Mouse (Mus musculus) CD4-positive helper T cell, adult 2 months (primary cell): ENCODE measurements at regions not wholly inside any gene's neighbourhood (a gene's known extent, or its start where the extent isn't known, plus 50 kb on each side); places are given as distances from the start of the nearest gene placed in this dataset.
"Not testable (repeated sequence)": the region's sequence is repeated elsewhere in the genome, so short reads cannot be mapped to it uniquely, and the experiment has no call there.

ENCODE experiments used
- DNase-seq: peaks from one replicate; pipeline ENCODE4 v3.0.0-alpha.2; 2012; ENCODE audit warnings: low read depth, missing footprints, low spot score

GRCm38 (mm10) chr7:73688451-73688850 lies 51.7 kb upstream of the Fam174b start:
- DNase-seq: no peak

- DNase-seq: not testable (repeated sequence)
Observed at GRCm38 (mm10) chr7:73686245-73686644, 53.9 kb upstream of the Fam174b start.

- no peak for DNase-seq
Observed at GRCm38 (mm10) chr7:73682756-73683155, 57.3 kb upstream of the Fam174b start.

DNA sequence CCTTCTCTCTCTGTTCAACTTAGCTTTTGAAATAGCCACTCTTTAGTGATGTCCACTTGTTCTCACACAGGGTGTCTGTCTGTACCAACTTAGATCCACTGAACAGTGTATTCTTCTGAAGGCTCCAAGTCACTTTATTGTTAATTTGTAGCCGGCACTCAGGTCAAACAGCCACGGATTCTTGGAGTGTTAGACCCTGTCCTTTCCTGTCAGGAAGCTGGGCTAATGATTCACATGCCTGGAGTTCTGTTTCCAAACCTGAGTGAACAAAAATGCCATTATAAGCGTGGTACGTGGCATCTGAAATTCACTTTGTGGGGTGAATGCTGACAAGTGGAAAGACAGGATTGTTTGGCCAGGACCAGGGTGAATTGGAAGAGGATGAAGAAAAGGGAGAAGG lies 69.5 kb upstream of the Fam174b start:
- DNase-seq: no peak

DNA sequence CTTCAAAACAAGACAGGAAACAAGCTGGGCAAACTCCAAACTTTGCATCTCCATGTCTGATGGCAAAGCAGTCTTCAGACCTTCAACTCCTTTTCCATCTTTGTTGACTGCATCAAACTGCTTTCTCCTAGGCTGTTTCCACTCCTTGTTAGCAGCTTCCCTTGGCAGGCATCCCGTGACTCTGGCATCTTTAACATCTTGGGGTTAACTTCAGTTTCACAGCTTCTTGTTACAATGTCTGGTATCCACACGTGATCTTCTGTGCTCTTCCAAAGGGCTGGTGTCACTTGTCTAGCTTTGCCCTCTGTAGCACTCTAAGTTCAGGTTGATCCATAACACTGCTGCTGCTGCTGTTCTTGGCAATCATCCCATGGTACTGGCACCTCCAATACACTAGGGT lies 71.3 kb upstream of the Fam174b start:
- DNase-seq: no peak

DNA sequence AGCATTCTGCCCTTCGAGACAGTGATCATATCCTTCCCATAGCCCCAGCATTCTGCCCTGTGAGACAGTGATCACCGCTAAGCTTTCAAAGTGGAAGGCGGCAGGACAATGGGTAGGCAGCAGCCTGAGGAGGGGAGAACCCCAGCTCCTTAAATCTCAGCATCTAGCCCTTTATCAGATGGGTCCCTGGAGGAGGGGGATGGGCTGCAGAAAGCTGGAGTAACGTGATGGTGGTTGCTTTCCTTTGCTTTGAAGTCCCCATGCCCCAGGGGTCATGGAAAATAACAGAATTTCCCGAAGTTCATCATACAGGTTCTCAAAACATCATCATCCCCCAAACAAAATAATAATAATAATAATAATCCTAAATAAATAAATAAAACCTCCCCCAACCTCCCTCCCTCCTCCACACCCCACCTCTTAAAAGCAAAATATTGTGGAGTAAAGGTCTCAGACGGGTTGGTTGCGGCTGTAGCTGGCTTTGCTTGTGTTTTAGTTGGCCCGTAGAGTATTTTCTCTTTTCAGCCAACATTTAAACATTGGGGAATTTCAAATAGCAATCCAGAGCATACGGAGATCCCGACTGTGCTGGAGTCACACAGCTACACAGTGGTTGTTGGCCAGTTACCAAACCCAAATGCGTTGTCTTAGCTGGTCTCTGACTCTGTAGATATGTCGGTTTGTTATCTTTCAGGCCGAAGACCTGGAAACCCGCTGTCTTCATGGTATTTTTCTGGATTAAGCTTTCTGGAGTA lies 73.0 kb upstream of the Fam174b start:
- no peak for DNase-seq

- DNase-seq: no peak
Observed at GRCm38 (mm10) chr7:73664962-73665361, 75.1 kb upstream of the Fam174b start.

DNA sequence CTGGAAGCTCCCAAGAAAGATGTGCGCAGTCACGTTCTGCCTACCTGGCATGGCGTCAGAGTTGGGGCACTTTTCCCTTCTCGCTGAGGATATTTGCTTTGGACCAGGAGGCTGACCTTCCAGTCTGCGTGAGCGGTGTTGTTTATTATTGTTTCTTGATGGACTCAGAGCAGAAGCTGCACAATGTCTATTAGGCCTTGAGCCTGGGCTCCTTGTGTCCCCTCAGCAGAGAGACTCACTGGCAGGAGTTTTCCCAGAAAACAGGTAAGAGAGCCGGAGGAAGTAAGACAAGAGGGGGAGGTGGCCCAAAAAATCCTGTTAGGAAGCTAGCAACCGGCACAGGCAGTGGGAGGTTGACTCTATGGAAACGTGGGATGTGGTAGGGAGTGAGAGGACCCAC lies 77.6 kb upstream of the Fam174b start:
- no peak for DNase-seq

GRCm38 (mm10) chr7:73661901-73662300 lies 78.2 kb upstream of the Fam174b start:
- no peak for DNase-seq

DNA sequence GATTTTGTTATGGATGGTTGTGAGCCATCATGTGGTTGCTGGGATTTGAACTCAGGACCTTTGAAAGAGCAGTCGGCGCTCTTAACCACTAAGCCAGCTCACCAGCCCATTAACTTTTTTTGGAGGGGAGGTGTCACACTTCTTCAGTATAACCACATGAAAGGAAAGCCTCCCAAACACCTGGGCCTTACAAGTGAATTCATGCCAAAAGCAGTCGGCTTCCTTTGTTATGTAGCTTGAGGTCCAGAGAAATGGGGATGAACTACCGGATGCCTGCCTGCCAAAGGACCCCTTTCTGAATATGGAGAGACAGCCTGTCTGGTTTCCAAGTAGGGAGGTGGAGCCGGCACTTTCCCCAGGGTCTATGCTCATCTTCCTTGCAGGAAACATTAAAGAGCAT lies 80.6 kb upstream of the Fam174b start:
- DNase-seq: no peak

GRCm38 (mm10) chr7:73657283-73657682 lies 82.8 kb upstream of the Fam174b start:
- DNase-seq: no peak

- DNase-seq: not testable (repeated sequence)
Observed at GRCm38 (mm10) chr7:73656424-73656795, 83.7 kb upstream of the Fam174b start.

DNA sequence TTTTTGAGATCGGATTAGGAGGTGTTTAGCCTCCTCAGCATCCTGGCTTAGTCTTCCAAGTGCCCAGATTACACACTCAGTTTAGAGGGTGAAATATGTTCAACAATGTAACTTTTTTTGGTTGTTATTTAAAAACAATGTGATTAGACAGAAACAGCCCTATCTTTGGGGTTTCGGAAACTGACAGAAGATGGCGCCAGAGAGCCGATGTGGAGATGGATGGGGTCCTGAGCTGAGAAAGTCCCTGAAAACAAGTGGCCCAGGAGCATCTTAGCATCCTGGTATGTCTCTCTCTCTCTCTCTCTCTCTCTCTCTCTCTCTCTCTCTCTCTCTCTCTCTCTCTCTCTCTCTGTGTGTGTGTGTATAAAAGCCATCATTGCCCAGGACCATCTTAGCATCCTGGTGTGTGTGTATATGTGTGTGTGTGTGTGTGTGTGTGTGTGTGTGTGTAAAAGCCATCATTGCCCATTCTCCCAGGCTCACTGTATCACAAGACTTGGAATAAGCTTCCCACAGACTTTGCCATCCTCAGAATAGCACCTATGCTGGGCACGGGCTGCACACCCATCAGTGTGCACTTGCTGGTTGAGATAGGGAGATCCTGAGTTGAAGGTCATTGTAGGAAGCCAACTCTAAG lies 84.2 kb upstream of the Fam174b start:
- no peak for DNase-seq

DNA sequence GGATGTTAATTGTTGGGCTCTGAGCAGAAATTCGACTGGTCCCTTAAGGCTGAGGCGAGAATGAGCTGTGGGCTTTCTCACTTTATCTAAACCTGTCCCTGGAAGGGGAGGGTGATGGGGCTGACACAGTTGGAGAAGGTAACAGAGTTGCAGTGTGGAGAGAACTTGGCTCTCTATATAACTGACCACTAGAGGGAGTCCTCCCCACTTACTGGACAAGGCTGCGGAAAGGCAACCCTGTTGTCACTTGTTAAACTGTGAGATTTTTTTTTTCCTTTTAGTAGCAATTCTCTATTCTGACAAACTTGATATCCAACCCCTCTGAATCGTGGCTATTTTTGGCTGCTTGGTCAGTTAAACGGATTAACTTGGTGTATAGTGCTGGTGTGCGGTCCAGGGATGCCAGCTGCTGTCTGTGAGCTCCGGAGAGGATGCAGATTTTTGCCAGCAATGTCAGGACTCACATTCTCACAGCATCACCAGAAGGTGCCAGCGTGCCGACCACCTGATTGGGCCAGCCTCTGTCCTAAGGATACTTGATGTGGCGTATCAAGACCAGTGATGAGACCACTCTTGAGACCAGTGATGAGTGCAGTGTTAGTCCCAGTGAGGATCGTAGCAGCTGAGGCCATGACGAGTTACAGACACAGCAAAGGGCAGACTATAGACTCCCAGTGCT lies 85.8 kb upstream of the Fam174b start:
- peak; percentile 45 for DNase-seq

DNA sequence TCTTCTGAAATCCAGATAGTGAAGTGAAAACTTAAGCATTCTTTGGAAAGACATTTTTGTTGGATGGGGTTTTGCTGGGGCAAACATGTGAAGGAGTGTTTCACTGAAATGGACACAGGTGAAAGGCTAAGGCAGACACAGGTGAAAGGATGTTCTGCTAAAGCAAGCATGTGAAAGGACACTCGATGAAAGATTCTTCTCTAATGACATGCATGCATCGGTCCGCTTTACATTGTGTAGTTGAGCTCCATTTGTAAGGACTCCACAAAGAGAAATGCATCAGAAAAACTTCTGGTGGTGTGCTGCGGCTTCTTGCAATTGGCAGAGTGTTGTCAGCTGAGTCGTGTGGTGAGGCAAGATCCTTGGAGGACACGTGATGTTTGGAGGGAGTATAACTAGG lies 89.2 kb upstream of the Fam174b start:
- no peak for DNase-seq

DNA sequence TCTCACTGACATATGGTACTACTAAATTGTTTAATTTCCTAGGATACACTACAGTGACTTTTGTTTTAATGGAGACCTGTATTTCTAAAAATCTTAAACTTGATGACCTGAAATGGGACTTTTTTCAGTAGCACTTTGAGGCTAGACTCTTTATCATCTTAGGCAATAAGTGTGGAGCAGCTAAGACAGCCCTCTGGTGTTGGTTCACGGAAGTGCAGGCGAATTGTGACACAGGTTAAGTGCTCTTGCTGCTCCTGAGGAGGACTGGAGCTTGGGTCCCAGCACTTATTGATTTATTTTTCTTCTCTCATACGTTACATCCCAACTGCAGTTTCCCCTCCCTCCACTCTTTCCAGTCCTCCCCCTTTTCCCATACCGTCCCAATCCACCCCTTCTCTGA lies 92.1 kb upstream of the Fam174b start:
- peak; percentile 78 for DNase-seq

- DNase-seq: no peak
Observed at GRCm38 (mm10) chr7:73647140-73647539, 93.0 kb upstream of the Fam174b start.

DNA sequence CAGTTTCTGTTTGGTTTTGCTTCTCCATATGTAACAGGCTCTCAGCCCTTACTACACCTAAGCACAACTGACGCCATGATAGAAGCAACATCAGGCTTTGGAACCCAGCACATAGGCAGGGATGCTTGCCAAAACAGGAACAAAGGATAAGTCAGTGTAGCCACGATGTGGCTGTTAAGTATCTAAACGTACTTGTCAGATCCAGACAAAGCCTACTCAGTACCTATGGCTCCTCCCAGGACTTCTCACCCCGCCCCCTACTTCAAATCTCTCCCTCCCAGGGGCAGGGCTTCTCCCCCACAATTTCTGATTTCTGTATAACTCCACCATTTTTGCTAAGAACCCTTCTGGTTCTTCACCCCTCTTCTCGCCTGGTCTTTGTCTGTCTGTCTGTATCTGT lies 93.4 kb upstream of the Fam174b start:
- DNase-seq: no peak

DNA sequence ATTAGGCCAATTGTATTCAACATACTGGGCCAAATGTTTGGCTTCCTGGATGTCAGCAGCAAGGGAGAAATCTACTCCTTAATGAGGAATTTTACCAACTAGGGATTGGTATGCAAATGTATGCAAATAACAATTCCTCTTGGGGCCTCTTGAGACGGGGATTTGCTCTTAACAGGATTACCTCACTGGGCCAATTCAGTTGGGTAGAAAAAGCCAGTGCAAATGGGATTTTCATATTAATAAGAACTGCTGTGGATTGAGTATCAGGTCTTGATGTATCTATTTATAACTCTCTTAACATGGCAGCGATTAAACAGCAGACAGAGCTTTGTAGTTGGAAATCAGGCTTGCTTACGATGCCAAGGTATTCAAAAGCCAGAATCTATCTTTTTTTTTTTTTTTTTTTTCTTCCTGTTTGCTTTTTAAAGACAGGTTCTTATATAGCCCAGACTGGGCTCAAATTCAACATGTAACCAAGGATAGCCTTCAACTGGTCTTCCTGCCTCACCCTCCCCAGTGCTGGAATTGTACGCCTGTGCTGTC lies 95.7 kb upstream of the Fam174b start:
- DNase-seq: no peak

- no peak for DNase-seq
Observed at GRCm38 (mm10) chr7:73643993-73644335, 96.1 kb upstream of the Fam174b start.

DNA sequence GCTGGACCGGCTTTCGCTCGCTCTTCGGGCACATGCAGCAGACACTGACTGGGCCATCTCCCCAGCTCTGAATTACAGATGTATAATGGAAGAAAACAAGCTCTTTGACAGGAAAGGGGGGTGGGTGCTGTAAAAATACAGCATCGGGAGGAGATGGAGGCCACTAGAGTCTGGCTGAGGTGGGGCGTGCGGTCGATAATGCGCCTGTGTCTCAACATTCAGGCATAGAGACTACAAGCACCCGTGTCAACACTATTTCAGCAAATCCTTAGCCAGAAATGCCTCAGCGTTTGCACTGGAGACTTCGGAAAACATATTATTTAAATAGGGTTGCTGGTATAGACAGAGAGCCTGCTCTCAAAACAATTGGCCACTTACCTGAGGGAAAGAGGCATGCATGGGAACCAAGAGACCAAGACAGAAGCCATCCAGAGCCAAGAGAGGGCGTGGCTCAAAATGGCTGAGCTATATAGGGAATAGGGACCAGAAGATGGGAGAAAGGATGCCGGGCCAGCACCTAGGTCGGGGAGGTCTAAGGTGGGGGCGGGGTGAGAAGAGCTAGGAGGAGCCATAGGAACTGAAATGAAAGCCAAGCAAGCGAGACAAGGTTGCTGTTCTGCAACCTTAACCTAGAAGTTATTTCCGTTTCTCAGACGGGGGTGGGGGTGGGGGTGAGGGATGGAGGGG lies 96.7 kb upstream of the Fam174b start:
- no peak for DNase-seq

DNA sequence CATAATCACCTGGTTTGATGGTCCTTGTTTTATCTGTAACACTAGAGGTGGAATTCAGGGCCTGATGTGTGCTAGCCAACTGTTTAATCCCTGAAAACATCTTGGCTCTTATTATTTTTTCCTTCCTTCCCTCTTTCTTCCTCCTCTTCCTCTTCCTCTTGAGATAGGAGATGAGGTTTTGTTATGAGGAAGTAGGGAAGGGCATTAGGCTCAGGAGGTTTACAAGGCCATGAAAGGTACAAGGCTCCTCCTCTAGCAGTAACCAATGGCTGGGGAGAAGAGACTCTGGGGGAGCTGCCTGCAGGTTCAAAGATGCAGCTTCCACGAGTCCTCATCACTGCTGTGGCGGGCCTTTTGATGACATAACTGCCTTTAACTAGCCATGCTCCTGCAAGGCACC lies 98.6 kb upstream of the Chd2 start:
- DNase-seq: no peak
